Mouse (Mus musculus) hindlimb bud, embryonic 11.5 days (tissue): ENCODE results near the gene Igsf9b.

Source experiments
- DNase-seq: peaks from one replicate; pipeline ENCODE4 v3.0.0-alpha.2; 2012; ENCODE audit warnings: low read depth, low spot score; ENCODE audit errors: extremely low spot score

The Igsf9b gene

GRCm38 (mm10) chr9:27289543-27290308, 9.3 kb upstream of the Igsf9b start:
- DNase-seq, result no peak

GRCm38 (mm10) chr9:27294380-27294779, 4.6 kb upstream of the Igsf9b start:
- DNase-seq, result no peak

GRCm38 (mm10) chr9:27299286-27300187, 533 bp downstream of the Igsf9b start:
- no peak for DNase-seq

- no peak for DNase-seq
Measured at GRCm38 (mm10) chr9:27300188-27300691, 1.2 kb downstream of the Igsf9b start.

- DNase-seq, result no peak
Measured at GRCm38 (mm10) chr9:27300698-27301097, 1.7 kb downstream of the Igsf9b start.

GRCm38 (mm10) chr9:27301486-27301885, 2.5 kb downstream of the Igsf9b start:
- DNase-seq, result peak; percentile 49

- no peak for DNase-seq
Measured at GRCm38 (mm10) chr9:27302291-27302690, 3.3 kb downstream of the Igsf9b start.

GRCm38 (mm10) chr9:27303571-27304484, 4.8 kb downstream of the Igsf9b start:
- no peak for DNase-seq

- DNase-seq, result no peak
Measured at GRCm38 (mm10) chr9:27304485-27305102, 5.6 kb downstream of the Igsf9b start.

GRCm38 (mm10) chr9:27305502-27305901, 6.5 kb downstream of the Igsf9b start:
- no peak for DNase-seq

GRCm38 (mm10) chr9:27306642-27307041, 7.6 kb downstream of the Igsf9b start:
- DNase-seq, result no peak

- no peak for DNase-seq
Measured at GRCm38 (mm10) chr9:27307265-27307664, 8.3 kb downstream of the Igsf9b start.

- no peak for DNase-seq
Measured at GRCm38 (mm10) chr9:27308045-27308444, 9.0 kb downstream of the Igsf9b start.

GRCm38 (mm10) chr9:27308561-27308960, 9.6 kb downstream of the Igsf9b start:
- no peak for DNase-seq

GRCm38 (mm10) chr9:27310005-27310404, 11.0 kb downstream of the Igsf9b start:
- DNase-seq, result no peak

GRCm38 (mm10) chr9:27313427-27313826, 14.4 kb downstream of the Igsf9b start:
- DNase-seq, result no peak

- no peak for DNase-seq
Measured at GRCm38 (mm10) chr9:27321267-27321666, 22.3 kb downstream of the Igsf9b start.

GRCm38 (mm10) chr9:27322277-27322676, 23.3 kb downstream of the Igsf9b start:
- no peak for DNase-seq

GRCm38 (mm10) chr9:27323412-27323811, 24.4 kb downstream of the Igsf9b start:
- DNase-seq, result no peak

- peak; percentile 47 for DNase-seq
Measured at GRCm38 (mm10) chr9:27325920-27326319, 26.9 kb downstream of the Igsf9b start.
